Comparison of ENCODE assay signal across 20 mouse cellular contexts in genomic region chr5:142324928-142325327, GRCm38 (mm10).
"Had no signal": no experiment of that assay in that cellular context is flagged by ENCODE, and none has a peak within 500 bp of the region (broad histone marks: within the 10 kb centered on the region; RNA-seq: fewer than 3 reads in every experiment).

No protein-coding gene starts in this region.

- H3K9ac ChIP-seq: forebrain, postnatal 0 days; heart, embryonic 13.5 days; heart, embryonic 15.5 days; hindbrain, embryonic 13.5 days; hindbrain, embryonic 15.5 days; kidney, embryonic 15.5 days; limb, embryonic 13.5 days; limb, embryonic 15.5 days had no signal

- H3K36me3 ChIP-seq: heart, embryonic 10.5 days; heart, embryonic 13.5 days; heart, embryonic 15.5 days; hindbrain, embryonic 13.5 days; hindbrain, embryonic 15.5 days; kidney, embryonic 15.5 days; limb, embryonic 13.5 days; limb, embryonic 15.5 days had no signal

- ATAC-seq: forebrain, postnatal 0 days; hindbrain, postnatal 0 days; intestine, embryonic 16.5 days had no signal

- H3K27ac ChIP-seq: heart, embryonic 10.5 days; heart, embryonic 13.5 days; heart, embryonic 15.5 days; hindbrain, embryonic 13.5 days; hindbrain, embryonic 15.5 days; hindbrain, postnatal 0 days; kidney, embryonic 15.5 days; kidney, postnatal 0 days; limb, embryonic 13.5 days; limb, embryonic 15.5 days had no signal

- DNase-seq: forebrain, postnatal 0 days; gastrocnemius, postnatal 36 days; heart, postnatal 36 days; kidney, adult 11 months; kidney, adult 2 months; kidney, adult 9 months; kidney, postnatal 14 days; layer of hippocampus, adult 9-11 months; layer of hippocampus, postnatal 36 days had no signal

- H3K4me1 ChIP-seq: heart, embryonic 10.5 days; heart, embryonic 13.5 days; heart, embryonic 15.5 days; hindbrain, embryonic 13.5 days; hindbrain, embryonic 15.5 days; kidney, embryonic 15.5 days; limb, embryonic 13.5 days; limb, embryonic 15.5 days had no signal

- H3K9me3 ChIP-seq: heart, embryonic 10.5 days; heart, embryonic 13.5 days; heart, embryonic 15.5 days; hindbrain, embryonic 13.5 days; hindbrain, embryonic 15.5 days; kidney, embryonic 15.5 days; limb, embryonic 13.5 days; limb, embryonic 15.5 days had no signal

- H3K4me2 ChIP-seq: heart, embryonic 13.5 days; heart, embryonic 15.5 days; hindbrain, embryonic 13.5 days; hindbrain, embryonic 15.5 days; kidney, embryonic 15.5 days; limb, embryonic 13.5 days; limb, embryonic 15.5 days had no signal

- H3K27me3 ChIP-seq: heart, embryonic 15.5 days; hindbrain, embryonic 15.5 days; kidney, embryonic 15.5 days; limb, embryonic 15.5 days had no signal

- H3K4me3 ChIP-seq: heart, embryonic 10.5 days; heart, embryonic 13.5 days; heart, embryonic 15.5 days; hindbrain, embryonic 13.5 days; hindbrain, embryonic 15.5 days; kidney, embryonic 15.5 days; limb, embryonic 13.5 days; limb, embryonic 15.5 days had no signal
